Mouse (Mus musculus) adipocyte (in vitro differentiated cells): ENCODE results near the gene Nxph4.
A peak's percentile ranks its signal among the peaks of the same experiment; 100 is the strongest.

ENCODE experiments used
- DNase-seq: peaks from one replicate; pipeline ENCODE4 v3.0.0-alpha.2; 2016; ENCODE audit warnings: low spot score

Nxph4 gene

GRCm38 (mm10) chr10:127542084-127542483 lies 7.7 kb upstream of the Nxph4 start:
- DNase-seq, result no peak

- DNase-seq, result no peak
Observed at GRCm38 (mm10) chr10:127541510-127541909, 7.2 kb upstream of the Nxph4 start.

- DNase-seq, result peak; percentile 71
Observed at GRCm38 (mm10) chr10:127537854-127538583, 3.7 kb upstream of the Nxph4 start.

- DNase-seq, result peak; percentile 47
Observed at GRCm38 (mm10) chr10:127536586-127537314, 2.4 kb upstream of the Nxph4 start.

- DNase-seq, result no peak
Observed at GRCm38 (mm10) chr10:127534929-127535384, 598 bp upstream of the Nxph4 start.

- no peak for DNase-seq
Observed at GRCm38 (mm10) chr10:127531548-127531947, 2.8 kb downstream of the Nxph4 start.

GRCm38 (mm10) chr10:127530945-127531344 lies 3.4 kb downstream of the Nxph4 start:
- DNase-seq, result no peak

- no peak for DNase-seq
Observed at GRCm38 (mm10) chr10:127527481-127527880, 6.9 kb downstream of the Nxph4 start.

GRCm38 (mm10) chr10:127526681-127527080 lies 7.7 kb downstream of the Nxph4 start:
- no peak for DNase-seq

GRCm38 (mm10) chr10:127526048-127526447 lies 8.3 kb downstream of the Nxph4 start:
- DNase-seq, result no peak

GRCm38 (mm10) chr10:127524646-127525255 lies 9.6 kb downstream of the Nxph4 start:
- no peak for DNase-seq

- DNase-seq, result peak; percentile 90
Observed at GRCm38 (mm10) chr10:127522088-127522581, 12.2 kb downstream of the Nxph4 start, which contains the start of gene Shmt2. Shmt2 (minus strand) TSS chr10:127522444.

GRCm38 (mm10) chr10:127521611-127522080 lies 12.7 kb downstream of the Nxph4 start:
- peak; percentile 26 for DNase-seq

- no peak for DNase-seq
Observed at GRCm38 (mm10) chr10:127520714-127521357, 13.5 kb downstream of the Nxph4 start.

GRCm38 (mm10) chr10:127519903-127520713 lies 14.3 kb downstream of the Nxph4 start:
- no peak for DNase-seq

GRCm38 (mm10) chr10:127519041-127519701 lies 15.2 kb downstream of the Nxph4 start:
- no peak for DNase-seq

GRCm38 (mm10) chr10:127517941-127518340 lies 16.4 kb downstream of the Nxph4 start:
- no peak for DNase-seq

- no peak for DNase-seq
Observed at GRCm38 (mm10) chr10:127516576-127517260, 17.6 kb downstream of the Nxph4 start.

- no peak for DNase-seq
Observed at GRCm38 (mm10) chr10:127515983-127516459, 18.3 kb downstream of the Nxph4 start.
